Mouse (Mus musculus) liver, adult 2 months (tissue): ENCODE measurements at regions not wholly inside any gene's neighbourhood (a gene's known extent, or its start where the extent isn't known, plus 50 kb on each side); places are given as distances from the start of the nearest gene placed in this dataset.

Source experiments
- DNase-seq: peaks from one replicate; pipeline ENCODE4 v3.0.0-alpha.2; 2011; ENCODE audit warnings: low read depth, low spot score; ENCODE audit errors: extremely low read depth
- H3K27ac ChIP-seq: fragments of 200-500 bp; replicated peaks from 2 replicates; pipeline ENCODE4 v1.5.1; 2012; ENCODE audit warnings: low read depth, mild to moderate bottlenecking, control low read depth, inconsistent platforms, low read length; ENCODE audit not compliant: insufficient read depth
- H3K27me3 ChIP-seq: fragments of 200-500 bp; 2 replicates; pipeline ENCODE4 v1.6.1; 2012; ENCODE audit warnings: mild to moderate bottlenecking, moderate library complexity, low read length, inconsistent platforms; ENCODE audit not compliant: control insufficient read depth, insufficient read depth
- H3K36me3 ChIP-seq: fragments of 200-500 bp; 2 replicates; pipeline ENCODE4 v1.6.1; 2012; ENCODE audit warnings: low read length, inconsistent platforms; ENCODE audit not compliant: control insufficient read depth, insufficient read depth
- H3K4me1 ChIP-seq: fragments of 200-500 bp; 2 replicates; pipeline ENCODE4 v1.6.1; 2011; ENCODE audit warnings: low read length; ENCODE audit not compliant: control insufficient read depth, insufficient read depth
- H3K4me3 ChIP-seq: fragments of 200-500 bp; 2 replicates; pipeline ENCODE4 v1.5.1; 2011; ENCODE audit warnings: low read depth, mild to moderate bottlenecking, control low read depth, low read length, moderate library complexity; ENCODE audit not compliant: insufficient read depth
- H3K79me2 ChIP-seq: fragments of 200-500 bp; 2 replicates; pipeline ENCODE4 v1.6.1; 2012; ENCODE audit warnings: inconsistent platforms, mild to moderate bottlenecking, low read length, moderate library complexity; ENCODE audit not compliant: control insufficient read depth, insufficient read depth
- H3K9ac ChIP-seq: fragments of 200-500 bp; 2 replicates; pipeline ENCODE4 v1.6.1; 2012; ENCODE audit warnings: low read depth, mild to moderate bottlenecking, control low read depth, inconsistent platforms, low read length
- CTCF ChIP-seq: fragments of 200-500 bp; IDR thresholded peaks from 2 replicates; pipeline ENCODE4 v1.5.1; 2011; ENCODE audit warnings: low read depth, low read length, control low read depth
- POLR2A ChIP-seq: fragments of 200-500 bp; IDR thresholded peaks from 2 replicates; pipeline ENCODE4 v1.6.1; 2011; ENCODE audit warnings: low read length, control low read depth; ENCODE audit not compliant: insufficient read depth; ENCODE audit errors: extremely low read depth
- WGBS: fragments of 180-500 bp; shearing (Covaris S2); methylation state at CpG from one replicate; pipeline ENCODE4 v1.1.7; 2018; 5-methylcytosine and 5-hydroxymethylcytosine counted together

GRCm38 (mm10) chr14:58519086-58519485, 448.7 kb downstream of the Fgf9 start:
- H3K79me2 ChIP-seq, result no peaks in the 10 kb centered on the region
- no peak for TF ChIP-seq CTCF
- TF ChIP-seq POLR2A, result no peak
- no peaks in the 10 kb centered on the region for H3K4me1 ChIP-seq
- H3K36me3 ChIP-seq, result no peaks in the 10 kb centered on the region
- H3K9ac ChIP-seq, result no peak overlapping the region
- no peak for DNase-seq
- H3K27me3 ChIP-seq, result 0 out of 2 replicates have a peak, but pooled peaks cover 2% of the 10 kb centered on the region
- WGBS, result 85% methylated on average over 1 of the region's 1 CpGs
- no peak overlapping the region for H3K27ac ChIP-seq
- H3K4me3 ChIP-seq, result no peak overlapping the region

GRCm38 (mm10) chr14:58516543-58516942, 446.2 kb downstream of the Fgf9 start:
- 57% methylated on average over 4 of the region's 4 CpGs for WGBS
- no peak for TF ChIP-seq CTCF
- TF ChIP-seq POLR2A, result no peak
- H3K79me2 ChIP-seq, result no peaks in the 10 kb centered on the region
- H3K36me3 ChIP-seq, result no peaks in the 10 kb centered on the region
- H3K4me3 ChIP-seq, result no peak overlapping the region
- no peak overlapping the region for H3K9ac ChIP-seq
- H3K4me1 ChIP-seq, result no peaks in the 10 kb centered on the region
- 0 out of 2 replicates have a peak, but pooled peaks cover 2% of the 10 kb centered on the region for H3K27me3 ChIP-seq
- H3K27ac ChIP-seq, result no peak overlapping the region
- DNase-seq, result no peak

- H3K79me2 ChIP-seq, result no peaks in the 10 kb centered on the region
- no peak for DNase-seq
- WGBS, result 97% methylated on average over 6 of the region's 6 CpGs
Measured at GRCm38 (mm10) chr14:58512177-58512576, 441.8 kb downstream of the Fgf9 start.

GRCm38 (mm10) chr14:58511571-58511985, 441.2 kb downstream of the Fgf9 start:
- peak; percentile 67 for DNase-seq
- Histone ChIP-seq H3K27me3 (no peaks in the 10 kb centered on the region; the same call in 1 of the 2 replicates), H3K36me3 (no peaks in the 10 kb centered on the region), H3K4me3 (no peak overlapping the region), H3K4me1 (peaks cover 3% of the 10 kb centered on the region; the same call in 1 of the 2 replicates), H3K27ac (no peak overlapping the region), H3K79me2 (no peaks in the 10 kb centered on the region), H3K9ac (no peak overlapping the region)
- WGBS, result 29% methylated on average over 4 of the region's 4 CpGs
- no peak for TF ChIP-seq CTCF
- TF ChIP-seq POLR2A, result no peak

More at GRCm38 (mm10) chr14:58512177-58512576, 441.8 kb downstream of the Fgf9 start:
- Histone ChIP-seq H3K4me1 (peaks cover 3% of the 10 kb centered on the region; the same call in 1 of the 2 replicates), H3K9ac (no peak overlapping the region), H3K36me3 (no peaks in the 10 kb centered on the region), H3K27ac (no peak overlapping the region), H3K4me3 (no peak overlapping the region), H3K27me3 (peaks cover 2% of the 10 kb centered on the region; the same call in 1 of the 2 replicates)
- no peak for TF ChIP-seq POLR2A
- TF ChIP-seq CTCF, result no peak

GRCm38 (mm10) chr14:58510790-58511189, 440.4 kb downstream of the Fgf9 start:
- 78% methylated on average over 4 of the region's 4 CpGs for WGBS

GRCm38 (mm10) chr14:58509106-58509505, 438.8 kb downstream of the Fgf9 start:
- Histone ChIP-seq H3K9ac (no peak overlapping the region), H3K4me1 (peaks cover 3% of the 10 kb centered on the region; the same call in 1 of the 2 replicates), H3K27me3 (no peaks in the 10 kb centered on the region; the same call in 1 of the 2 replicates), H3K4me3 (no peak overlapping the region), H3K36me3 (no peaks in the 10 kb centered on the region), H3K27ac (no peak overlapping the region), H3K79me2 (no peaks in the 10 kb centered on the region)
- WGBS, result 69% methylated on average over 4 of the region's 4 CpGs
- no peak for TF ChIP-seq CTCF
- no peak for TF ChIP-seq POLR2A
- DNase-seq, result peak; percentile 18

More at GRCm38 (mm10) chr14:58510790-58511189, 440.4 kb downstream of the Fgf9 start:
- Histone ChIP-seq H3K79me2 (no peaks in the 10 kb centered on the region), H3K27me3 (no peaks in the 10 kb centered on the region; the same call in 1 of the 2 replicates), H3K4me3 (no peak overlapping the region), H3K36me3 (no peaks in the 10 kb centered on the region), H3K4me1 (peaks cover 3% of the 10 kb centered on the region; the same call in 1 of the 2 replicates), H3K27ac (no peak overlapping the region), H3K9ac (no peak overlapping the region)
- no peak for DNase-seq
- TF ChIP-seq POLR2A, result no peak
- peak; percentile 25; the same call in 1 of the 2 replicates for TF ChIP-seq CTCF
